Mouse (Mus musculus) CH12.LX (cell line): ENCODE data around the gene Dcps.
A peak's percentile ranks its signal among the peaks of the same experiment; 100 is the strongest.

Experiments
- CHD2 ChIP-seq: IDR thresholded peaks from 2 replicates; pipeline ENCODE4 v1.6.1; 2011; ENCODE audit warnings: low read length, improper control_type of control experiment
- CTCF ChIP-seq, 2 experiments: IDR thresholded peaks in 1 of 2; conservative IDR thresholded peaks in 1 of 2; 2 replicates each; pipeline ENCODE4 v1.5.1; 2011 to 2012; ENCODE audit warnings: low read depth in 2 of 2, low read length in 2 of 2, improper control_type of control experiment in 1 of 2, inconsistent platforms in 1 of 2, mild to moderate bottlenecking in 1 of 2, moderate library complexity in 1 of 2
- GABPA ChIP-seq: IDR thresholded peaks from 2 replicates; pipeline ENCODE4 v1.6.1; 2012; ENCODE audit warnings: low read depth, low read length, improper control_type of control experiment, inconsistent platforms; ENCODE audit not compliant: insufficient replicate concordance
- RCOR1 ChIP-seq: conservative IDR thresholded peaks from 2 replicates; pipeline ENCODE4 v1.6.1; 2012; ENCODE audit warnings: low read depth, mild to moderate bottlenecking, inconsistent platforms, low read length, improper control_type of control experiment
- SMC3 ChIP-seq: IDR thresholded peaks from 2 replicates; pipeline ENCODE4 v1.6.1; 2011; ENCODE audit warnings: low read depth, low read length, improper control_type of control experiment

GRCm38 (mm10) chr9:35200529-35201060 is 24.7 kb upstream of the Dcps start:
- peak in 1 of 2 experiments; percentile 15; a peak in 1 of 4 replicates for TF ChIP-seq CTCF (conservative IDR thresholded peaks at IDR 0.05 in 1 of 2, IDR thresholded peaks at IDR 0.05 in 1 of 2; ENCODE audit: low read depth in 2 of 2, low read length in 2 of 2)
- TF ChIP-seq GABPA, result no peak
- no peak for TF ChIP-seq CHD2
- no peak for TF ChIP-seq RCOR1
- TF ChIP-seq SMC3, result no peak
